Mouse (Mus musculus) monocyte, adult 59 days (primary cell): ENCODE measurements around the gene Nlgn1. TPM values are rescaled to one million over a fixed set of nuclear protein-coding genes. Genes with fewer than 3 reads are reported as not detected.

ENCODE experiments used
- total RNA-seq, 2 experiments: library from RNA; stranded (reverse); gene quantifications; one replicate each; pipeline ENCODE4 v1.2.4; 2023

Nlgn1 gene
- not detected for total RNA-seq

DNA sequence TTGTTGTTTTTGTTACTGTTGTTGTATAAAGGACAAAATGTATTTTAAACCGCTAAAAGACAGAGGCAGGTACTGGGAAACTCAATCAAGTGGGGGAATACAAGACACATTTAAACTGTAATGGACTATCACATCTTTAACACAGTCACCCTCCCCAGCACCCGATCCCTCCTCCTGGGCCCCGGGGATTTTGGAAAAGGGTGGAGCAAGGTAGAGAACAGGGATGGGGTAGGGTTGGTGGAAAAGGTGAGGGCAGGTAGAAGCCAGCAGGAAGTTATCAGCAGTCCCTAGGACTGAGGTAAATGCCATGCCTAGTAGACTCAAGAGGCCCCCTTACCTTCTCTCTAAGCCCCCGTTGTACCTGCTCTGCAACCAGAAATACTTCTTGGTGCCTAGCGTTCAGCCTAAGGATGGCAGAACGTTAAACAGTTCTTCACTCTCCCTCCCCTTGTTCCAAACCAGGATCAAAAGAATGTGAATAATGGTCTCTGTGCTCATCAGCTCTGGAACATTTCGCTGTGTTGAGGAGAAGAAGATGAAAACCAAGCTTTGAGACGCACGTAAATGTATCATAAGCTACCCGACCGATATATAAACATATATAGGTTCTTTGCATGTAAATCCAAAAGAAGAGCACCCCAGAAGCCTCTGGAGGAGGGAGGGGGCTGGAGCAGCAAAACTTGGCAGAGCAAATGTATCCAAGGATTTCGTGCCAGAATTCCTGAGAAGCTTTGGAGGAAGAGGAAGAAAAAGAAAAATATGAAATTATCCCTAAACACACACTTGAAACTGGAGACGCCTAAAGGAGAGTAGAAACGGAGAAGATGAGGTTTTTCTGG is at the start of gene Nlgn1:
TSS of gene Nlgn1 (minus strand) at position 61 of the 839 bp plus-strand sequence.

